Mouse (Mus musculus): ENCODE data around the gene Srrm4.

Gene Srrm4

GRCm38 (mm10) chr5:116407321-116407720 lies 184.3 kb downstream of the Srrm4 start:
- DNase-seq (ENCODE audit: low read depth, low spot score): peak; percentile 73

GRCm38 (mm10) chr5:116406507-116406906 lies 185.1 kb downstream of the Srrm4 start:
- DNase-seq (ENCODE audit: low read depth, low spot score): no peak

GRCm38 (mm10) chr5:116405934-116406333 lies 185.7 kb downstream of the Srrm4 start:
- DNase-seq (ENCODE audit: low read depth, low spot score): no peak

DNA sequence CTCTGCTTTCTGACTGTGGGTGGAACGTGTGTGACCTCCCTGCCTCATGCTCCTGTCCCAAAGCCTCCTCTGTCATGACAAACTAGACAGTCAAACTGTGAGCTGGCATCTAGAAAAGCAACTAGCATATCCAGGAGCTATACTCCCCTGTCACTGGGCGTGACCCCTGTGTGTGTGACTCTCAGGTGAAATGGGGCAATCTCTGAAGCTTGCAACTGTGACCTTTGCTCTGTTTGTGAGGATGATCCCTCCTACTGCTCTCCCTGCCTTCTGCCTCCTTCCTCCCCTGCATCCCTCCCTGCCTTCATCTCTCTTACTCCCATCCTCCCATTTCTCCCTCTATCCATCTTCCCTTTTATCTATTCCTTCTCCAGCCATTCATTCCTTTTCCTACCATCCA lies 187.6 kb downstream of the Srrm4 start:
- no peak for DNase-seq (ENCODE audit: low read depth, low spot score)

GRCm38 (mm10) chr5:116400801-116401200 lies 190.8 kb downstream of the Srrm4 start:
- peak; percentile 64 for DNase-seq (ENCODE audit: low read depth, low spot score)

GRCm38 (mm10) chr5:116400042-116400730 lies 191.4 kb downstream of the Srrm4 start:
- DNase-seq (ENCODE audit: low read depth, low spot score): peak; percentile 70

- DNase-seq (ENCODE audit: low read depth, low spot score): peak; percentile 49
Observed at GRCm38 (mm10) chr5:116396104-116396503, 195.5 kb downstream of the Srrm4 start.

GRCm38 (mm10) chr5:116392603-116393002 lies 199.0 kb downstream of the Srrm4 start:
- DNase-seq (ENCODE audit: low read depth, low spot score): no peak

- DNase-seq (ENCODE audit: low read depth, low spot score): peak; percentile 40
Observed at GRCm38 (mm10) chr5:116389856-116390542, 201.6 kb downstream of the Srrm4 start.

DNA sequence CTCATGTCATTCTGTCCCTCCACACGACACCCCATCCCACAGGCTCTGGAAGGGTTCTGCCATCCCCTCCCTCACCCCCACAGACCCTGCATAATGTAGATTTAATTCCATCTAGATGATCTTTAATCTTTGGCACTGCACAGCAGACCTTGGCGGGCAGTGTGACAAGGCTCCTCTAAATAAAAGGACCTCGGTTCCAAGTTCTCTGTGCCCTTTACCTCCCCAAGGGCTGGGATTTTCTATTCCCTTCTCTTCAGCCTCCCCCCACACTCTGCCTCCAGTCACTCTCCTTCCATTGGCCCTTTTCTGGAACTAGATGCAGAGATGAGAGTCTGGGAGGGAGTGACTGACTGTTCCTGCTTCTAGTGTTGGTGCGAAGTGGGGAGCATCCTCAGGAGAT lies 202.3 kb downstream of the Srrm4 start:
- DNase-seq (ENCODE audit: low read depth, low spot score): no peak

Data from ZHBTc4 (cell line).